Mouse (Mus musculus): ENCODE measurements around the gene Cyp4f13. TPM values are rescaled to one million over a fixed set of nuclear protein-coding genes. Genes with fewer than 3 reads are reported as not detected.

Gene Cyp4f13
- total and polyA plus RNA-seq, 3 experiments: 11.9 to 18.6 (median 18.5) TPM

DNA sequence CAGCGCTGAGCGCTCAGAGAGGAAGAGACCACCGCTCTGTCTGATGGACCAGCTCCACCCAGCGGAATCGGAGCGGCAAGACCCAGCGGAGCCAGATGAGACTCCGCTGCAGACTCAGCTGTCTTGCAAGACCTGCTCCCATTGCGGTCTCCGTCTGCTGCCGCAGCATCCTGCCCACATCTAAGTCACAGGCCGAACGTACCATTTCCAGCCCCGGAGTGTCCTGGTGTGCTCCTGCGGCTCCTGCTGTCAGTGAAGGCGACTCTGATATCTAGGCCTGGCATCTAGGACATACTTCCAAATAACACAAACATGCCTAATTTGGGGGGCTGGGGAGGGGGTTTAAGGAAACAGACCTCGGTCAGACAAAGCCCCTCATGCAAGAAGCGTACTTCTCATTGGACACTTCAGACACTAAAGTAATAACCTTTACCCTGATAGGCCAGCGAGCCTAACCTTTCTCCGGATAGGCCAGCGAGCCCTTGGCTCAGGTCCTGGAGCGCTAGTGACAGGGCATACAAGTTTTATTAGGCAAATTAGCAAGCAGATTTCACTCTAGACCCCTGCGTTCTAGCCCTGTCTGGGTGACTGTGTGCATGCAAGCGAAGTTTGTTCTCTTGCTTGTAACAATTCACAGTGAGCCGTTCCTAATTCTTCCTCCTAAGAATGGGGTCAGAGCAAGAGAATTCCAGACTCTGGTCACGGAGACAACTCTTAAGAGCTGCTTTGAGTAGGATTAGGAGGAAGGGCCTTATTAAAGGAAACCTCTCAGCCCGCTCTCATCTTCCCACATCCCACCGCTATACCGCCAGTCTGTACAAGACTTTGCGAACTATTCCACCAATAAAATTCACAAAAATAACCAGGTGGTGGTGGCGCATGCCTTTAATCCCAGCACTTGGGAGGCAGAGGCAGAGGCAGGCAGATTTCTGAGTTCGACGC is 55.7 kb downstream of the Cyp4f13 start, which contains the start of gene Zfp870 (continued):
- TF ChIP-seq POLR2A (IDR thresholded peaks at IDR 0.05; ENCODE audit: low read depth, low read length) (peak; percentile 57), ZC3H11A (IDR thresholded peaks at IDR 0.05; ENCODE audit: low read depth, low read length) (no peak), TCF12 (IDR thresholded peaks at IDR 0.05; ENCODE audit: low read depth, low read length) (peak; percentile 43; the same call in 1 of the 2 replicates), CHD2 (IDR thresholded peaks at IDR 0.05; ENCODE audit: low read length) (peak; percentile 86), MAX (IDR thresholded peaks at IDR 0.05; ENCODE audit: low read length) (no peak; the same call in 1 of the 2 replicates), RAD21 (IDR thresholded peaks at IDR 0.05; ENCODE audit: low read depth, low read length) (peak; percentile 38), ETS1 (conservative IDR thresholded peaks at IDR 0.05; ENCODE audit: low read depth, low read length) (no peak)

DNA sequence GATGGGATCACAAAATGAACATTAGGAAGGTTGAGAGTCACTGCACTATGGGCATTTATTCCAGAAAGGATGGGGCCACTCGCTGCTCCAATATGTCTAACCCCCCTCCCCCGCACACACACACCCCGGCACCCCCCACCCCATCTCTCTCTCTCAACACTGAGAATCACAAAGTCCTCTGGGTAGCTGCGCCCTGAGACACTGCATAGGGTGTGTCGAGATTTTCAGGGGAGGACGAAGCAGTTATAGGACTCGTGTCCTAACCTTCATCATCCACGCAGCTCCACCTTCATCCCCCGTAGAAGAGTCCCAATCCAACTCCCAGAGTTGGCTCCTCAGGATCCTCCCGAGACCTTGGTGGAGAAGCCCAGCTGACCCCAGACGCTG is 56.4 kb downstream of the Cyp4f13 start:
- Histone ChIP-seq H3K9ac (ENCODE audit: insufficient read depth, low read depth) (peak overlapping the region; percentile 61), H3K9me3 (replicated peaks; ENCODE audit: low read length) (no peaks in the 10 kb centered on the region), H3K4me1 (ENCODE audit: control insufficient read depth in 1 of 2, insufficient read depth in 2 of 2) (peaks cover 11 to 24% of the 10 kb centered on the region in 2 experiments), H3K79me2 (replicated peaks; ENCODE audit: control insufficient read depth, extremely low read depth, insufficient read depth, poor library complexity, severe bottlenecking) (no peaks in the 10 kb centered on the region; the same call in 1 of the 2 replicates), H3K27me3 (replicated peaks) (no peaks in the 10 kb centered on the region), H3K36me3 (replicated peaks in 1 of 2; ENCODE audit: control insufficient read depth in 1 of 2, insufficient read depth in 1 of 2, low read length in 1 of 2) (peaks cover 3 to 27% of the 10 kb centered on the region in 2 experiments), H3K27ac (ENCODE audit: insufficient read depth, low read depth) (peak overlapping the region; percentile 5; the same call in 1 of the 2 replicates), H3K4me2 (ENCODE audit: insufficient read depth, low read depth, poor library complexity, severe bottlenecking) (peak overlapping the region; percentile 72), H3K4me3 (replicated peaks in 1 of 3; ENCODE audit: low read depth in 2 of 3, low read length in 2 of 3, poor library complexity in 1 of 3) (peak overlapping the region; percentile 64 to 89 (median 75))
- no peak for TF ChIP-seq MXI1 (IDR thresholded peaks at IDR 0.05; ENCODE audit: low read depth, low read length)
- no peak for TF ChIP-seq USF1 (IDR thresholded peaks at IDR 0.05; ENCODE audit: low read depth, low read length)
- no peak for TF ChIP-seq JUND (conservative IDR thresholded peaks at IDR 0.05; ENCODE audit: low read depth, low read length)
- TF ChIP-seq PAX5 (IDR thresholded peaks at IDR 0.05; ENCODE audit: low read length): no peak
- no peak for TF ChIP-seq UBTF (IDR thresholded peaks at IDR 0.05; ENCODE audit: low read depth, low read length)
- no peak for TF ChIP-seq NELFE (IDR thresholded peaks at IDR 0.05; ENCODE audit: low read depth, low read length)
- no peak for TF ChIP-seq RAD21 (IDR thresholded peaks at IDR 0.05; ENCODE audit: low read depth, low read length)
- no peak for TF ChIP-seq ZKSCAN1 (IDR thresholded peaks at IDR 0.05; ENCODE audit: borderline replicate concordance, low read depth, low read length)
- no peak for TF ChIP-seq POLR2A (IDR thresholded peaks at IDR 0.05; ENCODE audit: low read depth, low read length)
- no peak for TF ChIP-seq MAZ (IDR thresholded peaks at IDR 0.05; ENCODE audit: low read depth, low read length)
- no peak for TF ChIP-seq USF2 (conservative IDR thresholded peaks at IDR 0.05; ENCODE audit: low read depth, low read length)
- no peak for TF ChIP-seq ZC3H11A (IDR thresholded peaks at IDR 0.05; ENCODE audit: low read depth, low read length)
- DNase-seq (ENCODE audit: extremely low read depth): no peak
- in situ Hi-C loops (cut with MboI; ENCODE audit: low pct_ligation_motif_present, low pct_unique_long_range_greater_than_20kb, low sequenced_read_pairs) (no loop called here), dilution Hi-C loops (cut with MboI; ENCODE audit: extremely low pct_ligation_motif_present, extremely low pct_unique_long_range_greater_than_20kb, low sequenced_read_pairs) (no loop called here)

DNA sequence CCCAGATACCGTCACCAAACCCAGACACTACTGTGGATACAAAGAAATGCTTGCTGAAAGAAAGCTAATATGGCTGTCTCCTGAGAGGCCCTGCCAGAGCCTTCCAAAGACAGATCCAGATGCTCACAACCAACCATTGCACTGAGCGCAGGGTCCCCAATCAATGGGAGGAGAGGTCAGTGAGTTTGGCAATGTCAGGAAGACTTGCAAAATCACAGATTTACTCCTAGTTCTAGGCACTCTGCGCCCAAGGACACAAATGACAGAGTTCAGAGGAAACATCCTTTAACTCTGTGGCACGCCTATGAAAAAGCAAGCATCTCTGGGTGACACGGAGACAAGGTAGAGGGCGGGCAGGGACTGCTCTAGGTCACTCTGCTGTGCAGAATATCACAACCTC is 57.6 kb downstream of the Cyp4f13 start:
- no peak overlapping the region for H3K4me2 ChIP-seq (ENCODE audit: insufficient read depth, low read depth, poor library complexity, severe bottlenecking)
- H3K9ac ChIP-seq (ENCODE audit: insufficient read depth, low read depth): no peak overlapping the region
- peaks cover 11 to 13% of the 10 kb centered on the region in 2 experiments for H3K4me1 ChIP-seq (ENCODE audit: control insufficient read depth in 1 of 2, insufficient read depth in 2 of 2)
- in situ Hi-C loops (cut with MboI; ENCODE audit: low pct_ligation_motif_present, low pct_unique_long_range_greater_than_20kb, low sequenced_read_pairs): no loop called here
- no peak for DNase-seq (ENCODE audit: extremely low read depth)
- H3K36me3 ChIP-seq (replicated peaks in 1 of 2; ENCODE audit: control insufficient read depth in 1 of 2, insufficient read depth in 1 of 2, low read length in 1 of 2): peaks cover 6 to 37% of the 10 kb centered on the region in 2 experiments
- dilution Hi-C loops (cut with MboI; ENCODE audit: extremely low pct_ligation_motif_present, extremely low pct_unique_long_range_greater_than_20kb, low sequenced_read_pairs): no loop called here
- H3K27ac ChIP-seq (ENCODE audit: insufficient read depth, low read depth): no peak overlapping the region
- no peaks in the 10 kb centered on the region for H3K9me3 ChIP-seq (replicated peaks; ENCODE audit: low read length)
- H3K79me2 ChIP-seq (replicated peaks; ENCODE audit: control insufficient read depth, extremely low read depth, insufficient read depth, poor library complexity, severe bottlenecking): no peaks in the 10 kb centered on the region; the same call in 1 of the 2 replicates
- TF ChIP-seq UBTF (IDR thresholded peaks at IDR 0.05; ENCODE audit: low read depth, low read length): no peak
- TF ChIP-seq RAD21 (IDR thresholded peaks at IDR 0.05; ENCODE audit: low read depth, low read length): no peak
- TF ChIP-seq POLR2A (IDR thresholded peaks at IDR 0.05; ENCODE audit: low read depth, low read length): no peak
- no peak overlapping the region for H3K4me3 ChIP-seq (replicated peaks in 1 of 3; ENCODE audit: low read depth in 2 of 3, low read length in 2 of 3, poor library complexity in 1 of 3)
- H3K27me3 ChIP-seq (replicated peaks): no peaks in the 10 kb centered on the region

All from CH12.LX (cell line).